Mouse (Mus musculus) forebrain, embryonic 15.5 days (tissue): ENCODE results near the gene Krtap6-2. TPM values are rescaled to one million over a fixed set of nuclear protein-coding genes. Genes with fewer than 3 reads are reported as not detected.

Experiments
- ATAC-seq: fragments of 200-750 bp; cut with Nextera tagmentation; replicated peaks from 2 replicates; pipeline ENCODE4 v1.8.0; 2017; ENCODE audit warnings: mild to moderate bottlenecking, moderate TSS enrichment, moderate library complexity
- H3K27ac ChIP-seq: fragments of 300-500 bp; sonication (generic); replicated peaks from 2 replicates; pipeline ENCODE4 v1.5.1; 2015; ENCODE audit warnings: mild to moderate bottlenecking, inconsistent platforms
- H3K27me3 ChIP-seq: fragments of 300-500 bp; sonication (generic); 2 replicates; pipeline ENCODE4 v1.6.1; 2015; ENCODE audit warnings: inconsistent platforms
- H3K36me3 ChIP-seq: fragments of 300-500 bp; sonication (generic); 2 replicates; pipeline ENCODE4 v1.6.1; 2015; ENCODE audit warnings: mild to moderate bottlenecking, inconsistent platforms
- H3K4me1 ChIP-seq: fragments of 300-500 bp; sonication (generic); 2 replicates; pipeline ENCODE4 v1.6.1; 2015; ENCODE audit warnings: inconsistent platforms
- H3K4me2 ChIP-seq: fragments of 300-500 bp; sonication (generic); replicated peaks from 2 replicates; pipeline ENCODE4 v1.6.1; 2015; ENCODE audit warnings: mild to moderate bottlenecking, inconsistent platforms
- H3K4me3 ChIP-seq: fragments of 300-500 bp; sonication (generic); 2 replicates; pipeline ENCODE4 v1.5.1; 2015; ENCODE audit warnings: mild to moderate bottlenecking, inconsistent platforms
- H3K9ac ChIP-seq: fragments of 300-500 bp; sonication (generic); replicated peaks from 2 replicates; pipeline ENCODE4 v1.6.1; 2015; ENCODE audit warnings: mild to moderate bottlenecking, inconsistent platforms
- H3K9me3 ChIP-seq: fragments of 300-500 bp; sonication (generic); 2 replicates; pipeline ENCODE4 v1.6.1; 2016; ENCODE audit warnings: inconsistent platforms
- WGBS: fragments of 180-500 bp; shearing (Covaris S2); methylation state at CpG from one replicate; pipeline ENCODE4 v1.1.7; 2015; ENCODE audit warnings: mixed read lengths; 5-methylcytosine and 5-hydroxymethylcytosine counted together
- polyA plus RNA-seq: library from polyadenylated mRNA; unstranded; fragments of >200 nt; fragmentation: Nextera tagmentation; extraction: Ambion mirVana; gene quantifications from 2 replicates; pipeline ENCODE4 v1.2.1, GENCODE M21; 2015

Krtap6-2 gene
- polyA plus RNA-seq: not detected in 2 replicates

GRCm38 (mm10) chr16:89420011-89420410 lies at the start of gene Krtap6-2:
TSS of gene Krtap6-2 (minus strand) at chr16:89420111.
- H3K9me3 ChIP-seq: no peaks in the 10 kb centered on the region
- H3K27me3 ChIP-seq: no peaks in the 10 kb centered on the region
- H3K9ac ChIP-seq: no peak within 1 kb of the TSS
- H3K4me1 ChIP-seq: no peaks in the 10 kb centered on the region
- no peaks in the 10 kb centered on the region for H3K36me3 ChIP-seq
- ATAC-seq: no peak
- no peak within 1 kb of the TSS for H3K27ac ChIP-seq
- H3K4me2 ChIP-seq: no peak within 1 kb of the TSS
- H3K4me3 ChIP-seq: no peak within 1 kb of the TSS
- WGBS: 93% methylated on average over 3 of the region's 3 CpGs

GRCm38 (mm10) chr16:89461189-89461588 lies 41.3 kb upstream of the Krtap6-2 start:
- Histone ChIP-seq H3K27me3 (no peaks in the 10 kb centered on the region), H3K4me3 (no peak overlapping the region), H3K27ac (no peak overlapping the region), H3K4me2 (no peak overlapping the region), H3K36me3 (no peaks in the 10 kb centered on the region), H3K9ac (no peak overlapping the region), H3K9me3 (no peaks in the 10 kb centered on the region), H3K4me1 (no peaks in the 10 kb centered on the region)
- 86% methylated on average over 5 of the region's 5 CpGs for WGBS
- no peak for ATAC-seq

GRCm38 (mm10) chr16:89429586-89429985 lies 9.7 kb upstream of the Krtap6-2 start:
- H3K27ac ChIP-seq: no peak overlapping the region
- peak; percentile 73 for ATAC-seq
- H3K4me2 ChIP-seq: no peak overlapping the region
- no peak overlapping the region for H3K9ac ChIP-seq
- no peaks in the 10 kb centered on the region for H3K4me1 ChIP-seq
- H3K36me3 ChIP-seq: no peaks in the 10 kb centered on the region
- H3K4me3 ChIP-seq: no peak overlapping the region
- WGBS: 61% methylated on average over 2 of the region's 2 CpGs
- no peaks in the 10 kb centered on the region for H3K27me3 ChIP-seq
- H3K9me3 ChIP-seq: no peaks in the 10 kb centered on the region

DNA sequence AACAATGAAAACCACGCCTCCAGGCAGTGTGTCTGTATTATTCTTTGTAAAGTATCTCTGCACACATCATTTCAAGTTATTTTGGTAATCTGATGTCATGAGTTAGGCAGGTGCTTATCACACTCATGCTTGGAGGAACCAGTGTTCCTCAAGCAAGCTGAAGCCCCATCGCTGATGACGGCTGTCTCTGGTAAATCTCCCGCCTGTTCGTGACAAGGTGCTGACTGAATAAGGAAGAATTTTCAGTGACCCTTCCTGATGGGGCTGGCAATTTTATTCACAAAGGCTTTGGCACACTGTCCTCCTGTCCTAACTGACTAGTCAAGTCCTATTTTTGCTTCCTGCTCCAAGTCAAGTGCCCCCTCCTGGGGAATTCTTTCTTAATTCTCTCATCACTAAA lies 5.4 kb upstream of the Krtap6-2 start:
- WGBS: 89% methylated on average over 5 of the region's 5 CpGs
- no peak overlapping the region for H3K4me3 ChIP-seq
- H3K27ac ChIP-seq: no peak overlapping the region
- no peaks in the 10 kb centered on the region for H3K27me3 ChIP-seq
- no peak for ATAC-seq
- H3K4me1 ChIP-seq: no peaks in the 10 kb centered on the region
- H3K9me3 ChIP-seq: no peaks in the 10 kb centered on the region
- H3K4me2 ChIP-seq: no peak overlapping the region
- no peaks in the 10 kb centered on the region for H3K36me3 ChIP-seq
- no peak overlapping the region for H3K9ac ChIP-seq

DNA sequence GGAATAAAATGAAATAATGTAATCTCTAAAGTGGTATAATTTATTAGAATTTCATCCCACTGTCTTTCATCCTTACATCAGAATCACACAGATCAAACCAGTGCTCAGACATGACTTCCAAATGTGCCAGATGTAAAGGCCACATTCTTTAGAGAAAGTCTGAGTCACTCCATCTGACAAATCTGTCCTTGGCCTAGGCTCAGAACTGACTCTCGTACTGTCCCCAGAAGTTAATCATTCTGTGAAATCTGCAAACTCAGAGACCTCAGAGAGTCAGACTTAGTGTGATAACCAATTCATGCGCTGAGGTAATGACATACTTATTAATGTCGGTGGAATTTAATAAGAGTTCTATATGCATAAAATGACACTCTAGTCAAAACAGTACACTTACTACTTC lies 3.6 kb downstream of the Krtap6-2 start:
- Histone ChIP-seq H3K36me3 (no peaks in the 10 kb centered on the region), H3K4me1 (no peaks in the 10 kb centered on the region), H3K4me3 (no peak overlapping the region), H3K4me2 (no peak overlapping the region), H3K27me3 (no peaks in the 10 kb centered on the region), H3K27ac (no peak overlapping the region), H3K9me3 (no peaks in the 10 kb centered on the region), H3K9ac (no peak overlapping the region)
- WGBS: 84% methylated on average over 3 of the region's 3 CpGs
- no peak for ATAC-seq

DNA sequence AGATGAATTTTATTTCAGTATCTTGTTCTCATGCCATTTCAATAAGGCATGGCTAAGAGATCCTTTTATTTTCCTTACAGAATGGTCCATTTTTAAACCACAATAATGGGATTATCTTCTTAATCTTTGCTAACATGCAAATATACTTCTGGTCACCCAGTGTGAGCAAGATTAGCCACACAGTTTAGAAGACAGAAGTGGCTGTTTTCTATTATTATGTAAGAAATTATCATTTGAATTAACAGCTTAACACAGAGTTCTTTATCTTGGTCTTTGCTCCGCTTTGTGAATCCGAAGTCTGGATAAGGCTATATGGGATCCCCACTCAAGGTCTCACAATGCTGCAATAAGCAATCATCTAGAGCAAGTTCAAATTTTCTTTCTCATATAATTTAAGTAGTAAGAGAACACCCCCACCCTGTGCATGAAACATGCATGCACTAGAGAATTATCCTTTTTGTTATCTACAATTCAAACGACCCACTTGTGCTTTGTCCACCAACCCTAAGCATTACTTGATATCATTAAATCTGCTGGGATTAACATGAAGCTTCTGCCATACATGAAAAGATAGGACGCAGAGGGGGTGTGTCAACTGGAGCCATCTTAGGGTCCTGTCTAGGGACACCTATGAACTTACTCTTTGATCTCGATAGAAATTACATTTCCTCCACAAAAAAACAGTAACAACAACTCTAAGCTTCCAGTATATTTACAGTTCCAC lies 9.4 kb downstream of the Krtap6-2 start:
- ATAC-seq: no peak
- no peaks in the 10 kb centered on the region for H3K27me3 ChIP-seq
- 46% methylated on average over 5 of the region's 5 CpGs for WGBS

DNA sequence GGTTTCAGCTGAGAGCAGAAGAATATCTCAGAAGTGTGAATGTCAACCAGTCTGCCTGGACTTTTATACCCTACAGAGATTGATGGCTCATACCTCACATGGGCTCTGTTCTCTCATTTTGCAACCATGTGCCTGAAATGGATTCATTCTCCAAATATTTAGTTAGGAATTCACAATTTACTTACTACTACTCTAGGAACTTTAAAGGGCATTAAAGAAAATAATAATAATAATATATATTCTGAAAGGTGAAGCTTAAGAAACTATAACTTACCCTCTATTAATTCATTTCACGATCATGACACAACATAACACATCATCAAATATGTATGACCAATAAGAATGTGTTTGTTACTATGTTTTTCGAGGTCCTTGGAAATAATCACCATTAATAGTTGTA lies 16.1 kb downstream of the Krtap6-2 start, which contains the start of gene Krtap21-1:
TSS of gene Krtap21-1 (minus strand) at position 101 of the 400 bp plus-strand sequence.
- H3K36me3 ChIP-seq: no peaks in the 10 kb centered on the region
- H3K4me3 ChIP-seq: no peak within 1 kb of the TSS
- H3K9ac ChIP-seq: no peak within 1 kb of the TSS
- no peaks in the 10 kb centered on the region for H3K4me1 ChIP-seq
- WGBS: 93% methylated on average over 2 of the region's 2 CpGs
- H3K4me2 ChIP-seq: no peak within 1 kb of the TSS
- no peak within 1 kb of the TSS for H3K27ac ChIP-seq
- no peaks in the 10 kb centered on the region for H3K27me3 ChIP-seq
- ATAC-seq: no peak
- no peaks in the 10 kb centered on the region for H3K9me3 ChIP-seq

More for the DNA sequence above, 9.4 kb downstream of the Krtap6-2 start:
- Histone ChIP-seq H3K9me3 (no peaks in the 10 kb centered on the region), H3K4me3 (no peak overlapping the region), H3K36me3 (no peaks in the 10 kb centered on the region), H3K4me1 (no peaks in the 10 kb centered on the region), H3K27ac (no peak overlapping the region), H3K9ac (no peak overlapping the region), H3K4me2 (no peak overlapping the region)

- Histone ChIP-seq H3K9ac (no peak overlapping the region), H3K36me3 (no peaks in the 10 kb centered on the region), H3K4me2 (no peak overlapping the region), H3K4me1 (no peaks in the 10 kb centered on the region), H3K9me3 (no peaks in the 10 kb centered on the region), H3K27ac (no peak overlapping the region), H3K27me3 (no peaks in the 10 kb centered on the region), H3K4me3 (no peak overlapping the region)
- no peak for ATAC-seq
- 33% methylated on average over 2 of the region's 2 CpGs for WGBS
Measured at GRCm38 (mm10) chr16:89372734-89373461, 47.0 kb downstream of the Krtap6-2 start.

Other genes with a start within 250 kb of the Krtap6-2 start
- not detected in 2 replicates for gene 1110057P08Rik, start 245.4 kb downstream of the Krtap6-2 start, polyA plus RNA-seq
- not detected in 2 replicates for gene Krtap20-2, start 214.2 kb downstream of the Krtap6-2 start, polyA plus RNA-seq
- gene Krtap21-1, start 16.2 kb downstream of the Krtap6-2 start, polyA plus RNA-seq: not detected in 2 replicates
- gene Krtap8-1, start 67.8 kb upstream of the Krtap6-2 start, polyA plus RNA-seq: not detected in 2 replicates
- gene Krtap7-1, start 88.2 kb upstream of the Krtap6-2 start, polyA plus RNA-seq: not detected in 2 replicates
- gene Krtap11-1, start 151.1 kb upstream of the Krtap6-2 start, polyA plus RNA-seq: not detected in 2 replicates